Mouse (Mus musculus) ES-E14 (cell line): ENCODE measurements at regions not wholly inside any gene's neighbourhood (a gene's known extent, or its start where the extent isn't known, plus 50 kb on each side); places are given as distances from the start of the nearest gene placed in this dataset.
"Not testable (repeated sequence)": the region's sequence is repeated elsewhere in the genome, so short reads cannot be mapped to it uniquely, and the experiment has no call there.

ENCODE experiments used
- CHD2 ChIP-seq: IDR thresholded peaks from 2 replicates; pipeline ENCODE4 v1.6.1; 2014; ENCODE audit warnings: mild to moderate bottlenecking, low read depth, low read length, inconsistent platforms
- HCFC1 ChIP-seq: IDR thresholded peaks from 2 replicates; pipeline ENCODE4 v1.6.1; 2012; ENCODE audit warnings: low read length, inconsistent platforms, borderline replicate concordance; ENCODE audit not compliant: insufficient read depth
- MAFK ChIP-seq: IDR thresholded peaks from 2 replicates; pipeline ENCODE4 v1.6.1; 2014; ENCODE audit warnings: mild to moderate bottlenecking, low read depth, low read length, inconsistent platforms; ENCODE audit not compliant: insufficient read depth
- ZC3H11A ChIP-seq: IDR thresholded peaks from 2 replicates; pipeline ENCODE4 v1.6.1; 2012; ENCODE audit warnings: low read depth, mild to moderate bottlenecking, inconsistent platforms, low read length, borderline replicate concordance
- ZNF384 ChIP-seq: IDR thresholded peaks from 2 replicates; pipeline ENCODE4 v1.6.1; 2012; ENCODE audit warnings: low read depth, low read length, inconsistent platforms

DNA sequence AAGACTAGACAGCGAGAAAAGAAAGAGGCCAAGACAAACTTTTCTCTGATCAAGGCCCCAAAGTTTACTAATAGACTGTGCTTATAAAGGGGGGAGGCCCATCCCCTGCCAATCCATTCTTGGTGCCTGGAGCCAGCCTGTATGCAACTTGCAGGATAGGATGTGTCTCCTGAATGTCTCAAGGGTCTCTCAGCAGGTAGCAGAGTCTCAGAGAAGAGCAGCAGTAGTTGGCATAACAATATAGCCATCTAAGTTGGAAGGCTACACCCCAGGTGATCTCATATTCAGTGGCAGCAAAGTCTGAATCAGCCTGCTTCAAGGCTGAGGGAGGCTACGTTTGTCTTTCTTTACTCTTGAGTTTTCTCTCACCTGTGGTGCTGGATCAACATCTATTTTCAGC, 418.1 kb downstream of the Edem1 start:
- not testable (repeated sequence) for TF ChIP-seq ZC3H11A, CHD2, HCFC1, MAFK, ZNF384
